26 mouse cellular contexts compared by ENCODE assay signal in genomic region chr3:39202662-39203061, GRCm38 (mm10).
DNase-seq lines count a peak whose midpoint lies in the region; ATAC-seq and TF ChIP-seq lines count a peak whose summit lies in the region.
"Had no signal": no experiment of that assay in that cellular context is flagged by ENCODE, and none has a peak within 500 bp of the region (broad histone marks: within the 10 kb centered on the region; RNA-seq: fewer than 3 reads in every experiment).

No protein-coding gene starts in this region.

- no peak overlapping the region for H3K4me2 ChIP-seq in forebrain, postnatal 0 days (ENCODE audit: low read depth)
- no peak overlapping the region for H3K4me2 ChIP-seq in forebrain, embryonic 12.5 days
- H3K4me2 ChIP-seq in kidney, embryonic 14.5 days (replicated peaks; ENCODE audit: low read depth, low read length) = no peak overlapping the region
- no peak overlapping the region for H3K4me2 ChIP-seq in neural tube, embryonic 13.5 days
- no peak overlapping the region for H3K4me2 ChIP-seq in limb, embryonic 13.5 days (replicated peaks)
- H3K4me2 ChIP-seq: forebrain, embryonic 13.5 days; heart, embryonic 13.5 days; liver, embryonic 13.5 days; midbrain, embryonic 12.5 days had no signal

- H3K27ac ChIP-seq in forebrain, postnatal 0 days (ENCODE audit: low read depth, low read length) = no peak overlapping the region
- H3K27ac ChIP-seq in forebrain, embryonic 12.5 days = no peak overlapping the region
- H3K27ac ChIP-seq in kidney, embryonic 14.5 days (ENCODE audit: low read depth, low read length) = no peak overlapping the region
- H3K27ac ChIP-seq in neural tube, embryonic 13.5 days (replicated peaks) = no peak overlapping the region
- H3K27ac ChIP-seq in limb, embryonic 13.5 days = peak overlapping the region; percentile 22; the same call in 1 of the 2 replicates
- H3K27ac ChIP-seq: forebrain, embryonic 13.5 days; gastrocnemius, adult 2 months; heart, embryonic 13.5 days; liver, embryonic 13.5 days; midbrain, embryonic 12.5 days had no signal

- H3K9ac ChIP-seq in forebrain, postnatal 0 days = 0 out of 2 replicates have a peak overlapping the region, but pooled peaks have one; percentile 6
- no peak overlapping the region for H3K9ac ChIP-seq in forebrain, embryonic 12.5 days
- no peak overlapping the region for H3K9ac ChIP-seq in kidney, embryonic 14.5 days (ENCODE audit: low read depth, low read length)
- no peak overlapping the region for H3K9ac ChIP-seq in neural tube, embryonic 13.5 days
- no peak overlapping the region for H3K9ac ChIP-seq in limb, embryonic 13.5 days
- H3K9ac ChIP-seq: forebrain, embryonic 13.5 days; heart, embryonic 13.5 days; liver, embryonic 13.5 days; midbrain, embryonic 12.5 days had no signal

- no peak for DNase-seq in forebrain, postnatal 0 days
- DNase-seq in kidney, adult 18-20 months = no peak
- no peak for DNase-seq in neural tube, embryonic 10.5 days (ENCODE audit: extremely low spot score, low spot score)
- no peak for DNase-seq in liver
- DNase-seq: adrenal gland, postnatal 25 days; cerebellum, adult 11 months; cerebellum, adult 9-11 months; gastrocnemius, adult 2 months; heart, adult 18-20 months; heart, postnatal 14 days; kidney, adult 11 months; left cerebral cortex, postnatal 4 days; liver, embryonic 13.5 days; lung, adult 2 months; lung, postnatal 14 days; retina, postnatal 1 day; right cerebral cortex, postnatal 25 days; spleen, adult 18-20 months had no signal

- no peaks in the 10 kb centered on the region for H3K9me3 ChIP-seq in forebrain, postnatal 0 days (ENCODE audit: low read length)
- H3K9me3 ChIP-seq in forebrain, embryonic 12.5 days = no peaks in the 10 kb centered on the region
- H3K9me3 ChIP-seq in kidney, embryonic 14.5 days (ENCODE audit: control insufficient read depth, low read length) = no peaks in the 10 kb centered on the region
- H3K9me3 ChIP-seq in neural tube, embryonic 13.5 days = no peaks in the 10 kb centered on the region
- no peaks in the 10 kb centered on the region for H3K9me3 ChIP-seq in limb, embryonic 13.5 days
- H3K9me3 ChIP-seq: forebrain, embryonic 13.5 days; heart, embryonic 13.5 days; liver, embryonic 13.5 days; midbrain, embryonic 12.5 days had no signal

- no peak overlapping the region for H3K4me3 ChIP-seq in forebrain, postnatal 0 days (ENCODE audit: low read depth, low read length)
- H3K4me3 ChIP-seq in forebrain, embryonic 12.5 days (replicated peaks) = no peak overlapping the region
- H3K4me3 ChIP-seq in kidney, embryonic 14.5 days (ENCODE audit: low read length) = no peak overlapping the region
- H3K4me3 ChIP-seq in neural tube, embryonic 13.5 days = no peak overlapping the region
- H3K4me3 ChIP-seq in limb, embryonic 13.5 days = no peak overlapping the region
- H3K4me3 ChIP-seq: erythroblast, embryonic 14.5 days; forebrain, embryonic 13.5 days; gastrocnemius, adult 2 months; heart, embryonic 13.5 days; liver, embryonic 13.5 days; midbrain, embryonic 12.5 days had no signal

- H3K4me1 ChIP-seq in forebrain, postnatal 0 days (ENCODE audit: insufficient read depth) = no peaks in the 10 kb centered on the region
- no peaks in the 10 kb centered on the region for H3K4me1 ChIP-seq in forebrain, embryonic 12.5 days
- no peaks in the 10 kb centered on the region for H3K4me1 ChIP-seq in kidney, embryonic 14.5 days (ENCODE audit: control insufficient read depth, insufficient read depth, low read length)
- peaks cover 12% of the 10 kb centered on the region; the same call in 1 of the 2 replicates for H3K4me1 ChIP-seq in neural tube, embryonic 13.5 days (replicated peaks)
- H3K4me1 ChIP-seq in limb, embryonic 13.5 days = peaks cover 13% of the 10 kb centered on the region
- H3K4me1 ChIP-seq: forebrain, embryonic 13.5 days; heart, embryonic 13.5 days; liver, embryonic 13.5 days; midbrain, embryonic 12.5 days had no signal

- no peaks in the 10 kb centered on the region for H3K27me3 ChIP-seq in forebrain, postnatal 0 days (ENCODE audit: insufficient read depth, low read length)
- no peaks in the 10 kb centered on the region for H3K27me3 ChIP-seq in forebrain, embryonic 12.5 days
- H3K27me3 ChIP-seq in kidney, embryonic 14.5 days (ENCODE audit: control insufficient read depth, insufficient read depth, low read length) = no peaks in the 10 kb centered on the region
- H3K27me3 ChIP-seq in neural tube, embryonic 13.5 days = no peaks in the 10 kb centered on the region
- no peaks in the 10 kb centered on the region for H3K27me3 ChIP-seq in limb, embryonic 13.5 days
- H3K27me3 ChIP-seq: forebrain, embryonic 13.5 days; heart, embryonic 13.5 days; liver, embryonic 13.5 days; midbrain, embryonic 12.5 days had no signal

- no peak for ATAC-seq in forebrain, postnatal 0 days
- ATAC-seq in forebrain, embryonic 12.5 days (ENCODE audit: low FRiP score) = no peak
- peak; percentile 81; the same call in 1 of the 2 replicates for ATAC-seq in kidney, embryonic 14.5 days (ENCODE audit: low FRiP score, low TSS enrichment)
- peak; percentile 61 for ATAC-seq in neural tube, embryonic 13.5 days (ENCODE audit: low read depth)
- ATAC-seq in limb, embryonic 13.5 days (ENCODE audit: low FRiP score, low read depth) = peak; percentile 64; the same call in 1 of the 2 replicates
- ATAC-seq: forebrain, embryonic 13.5 days had no signal

- 40% methylated on average over 7 of the region's 7 CpGs for WGBS in forebrain, postnatal 0 days
- 58% methylated on average over 7 of the region's 7 CpGs for WGBS in forebrain, embryonic 12.5 days
- 26% methylated on average over 7 of the region's 7 CpGs for WGBS in kidney, embryonic 14.5 days
- WGBS in neural tube, embryonic 13.5 days = 34% methylated on average over 7 of the region's 7 CpGs
- 31% methylated on average over 7 of the region's 7 CpGs for WGBS in limb, embryonic 13.5 days

- no peak for TF ChIP-seq CTCF in forebrain, postnatal 0 days (IDR thresholded peaks at IDR 0.05; ENCODE audit: low read depth)

- H3K36me3 ChIP-seq in forebrain, postnatal 0 days (ENCODE audit: insufficient read depth) = no peaks in the 10 kb centered on the region
- no peaks in the 10 kb centered on the region for H3K36me3 ChIP-seq in forebrain, embryonic 12.5 days (replicated peaks)
- no peaks in the 10 kb centered on the region for H3K36me3 ChIP-seq in kidney, embryonic 14.5 days (ENCODE audit: control insufficient read depth, insufficient read depth, low read length)
- H3K36me3 ChIP-seq in neural tube, embryonic 13.5 days = no peaks in the 10 kb centered on the region
- H3K36me3 ChIP-seq in limb, embryonic 13.5 days = no peaks in the 10 kb centered on the region
- H3K36me3 ChIP-seq: heart, embryonic 13.5 days; liver, embryonic 13.5 days; midbrain, embryonic 12.5 days had no signal

Comparison
In these comparisons a context has a peak if more than half of its experiments do, and no peak if none do; other contexts are left out.
1. ATAC-seq: peak in kidney, embryonic 14.5 days (single experiment), neural tube, embryonic 13.5 days (single experiment) and limb, embryonic 13.5 days (single experiment); none in forebrain, postnatal 0 days (single experiment) and forebrain, embryonic 12.5 days (single experiment).